Mouse (Mus musculus): ENCODE data around the gene Dock6.

DNA sequence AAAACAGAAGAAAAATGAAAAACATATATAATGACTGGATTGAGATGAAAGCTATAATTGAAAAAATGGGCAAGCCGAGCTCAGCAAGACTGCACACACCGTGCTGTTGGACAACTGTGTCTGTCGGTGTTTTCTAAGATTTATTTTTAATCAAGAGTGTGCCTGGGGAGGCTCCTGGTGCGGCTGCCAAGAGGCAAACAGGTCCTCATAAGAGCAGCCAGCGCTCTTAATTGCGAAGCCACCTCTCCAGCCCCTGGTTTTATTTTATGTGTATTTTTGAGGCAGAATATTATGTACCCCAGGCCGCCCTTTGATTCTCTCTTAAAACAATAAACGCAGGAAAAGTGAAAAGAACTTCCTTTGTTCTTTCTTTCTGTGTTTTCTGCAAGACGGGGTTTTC, 64.2 kb downstream of the Dock6 start:
- no peak for TF ChIP-seq GATA1 (IDR thresholded peaks at IDR 0.05; ENCODE audit: borderline replicate concordance, low read length)
- TF ChIP-seq CTCF (IDR thresholded peaks at IDR 0.05; ENCODE audit: low read depth, low read length): no peak
- TF ChIP-seq POLR2AphosphoS5 (IDR thresholded peaks at IDR 0.05; ENCODE audit: insufficient replicate concordance, low read depth, low read length): no peak
